Mouse (Mus musculus) adrenal gland, postnatal 36 days (tissue): ENCODE data around the gene Aim2. TPM values are rescaled to one million over a fixed set of nuclear protein-coding genes. Genes with fewer than 3 reads are reported as not detected.
"Not testable (repeated sequence)": the region's sequence is repeated elsewhere in the genome, so short reads cannot be mapped to it uniquely, and the experiment has no call there.

ENCODE experiments used
- DNase-seq, 2 experiments: peaks; one replicate each; pipeline ENCODE4 v3.0.0; 2021; ENCODE audit warnings: mixed read lengths in 1 of 2
- long read RNA-seq, 2 experiments: library from polyadenylated mRNA; stranded (forward); transcript quantifications; one replicate each; pipeline ENCODE4 v2.0.0; 2021; ENCODE audit warnings: borderline sequencing depth in 2 of 2
- total RNA-seq, 2 experiments: library from RNA; stranded (reverse); gene quantifications; 2 replicates each; pipeline ENCODE4 v1.2.3; 2021

Aim2 gene
- 1 to 10 TPM in 1 of 2 experiments, under 1 TPM in 1; 0.53 to 2.1 TPM for total RNA-seq
- long read RNA-seq, experiment 1: 0 reads
- long read RNA-seq, experiment 2: 0 reads

DNA sequence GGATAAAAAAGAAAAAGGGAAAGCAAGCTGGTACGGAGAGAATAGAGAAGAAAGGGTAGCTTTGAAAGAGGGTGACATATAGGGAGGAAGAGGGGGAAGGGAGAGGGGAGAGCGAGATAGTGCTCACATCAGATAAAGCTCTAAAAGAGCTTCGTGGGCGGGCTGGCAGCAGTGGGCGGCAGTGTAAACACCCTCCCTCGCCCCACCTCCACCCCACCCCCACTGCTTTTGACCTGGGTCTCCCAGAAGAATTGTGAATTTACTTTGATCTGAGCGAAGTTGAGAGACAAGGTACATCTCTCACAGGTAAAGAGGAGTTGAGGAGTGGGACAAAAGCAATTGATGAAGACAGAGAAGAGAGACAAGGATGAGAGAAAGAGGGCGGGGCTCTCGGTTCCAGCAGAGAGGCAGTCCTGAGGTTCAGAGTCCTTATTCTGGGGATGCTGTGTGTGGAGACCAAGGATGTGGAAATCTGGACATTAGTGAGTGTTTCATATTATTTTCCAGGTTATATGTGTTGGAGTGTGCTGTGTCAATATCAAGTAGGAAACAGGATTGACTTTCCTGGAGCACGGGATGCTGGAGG is at the start of gene Aim2:
TSS of gene Aim2 (plus strand) at position 508 of the 586 bp plus-strand sequence.
- no peak for DNase-seq

DNA sequence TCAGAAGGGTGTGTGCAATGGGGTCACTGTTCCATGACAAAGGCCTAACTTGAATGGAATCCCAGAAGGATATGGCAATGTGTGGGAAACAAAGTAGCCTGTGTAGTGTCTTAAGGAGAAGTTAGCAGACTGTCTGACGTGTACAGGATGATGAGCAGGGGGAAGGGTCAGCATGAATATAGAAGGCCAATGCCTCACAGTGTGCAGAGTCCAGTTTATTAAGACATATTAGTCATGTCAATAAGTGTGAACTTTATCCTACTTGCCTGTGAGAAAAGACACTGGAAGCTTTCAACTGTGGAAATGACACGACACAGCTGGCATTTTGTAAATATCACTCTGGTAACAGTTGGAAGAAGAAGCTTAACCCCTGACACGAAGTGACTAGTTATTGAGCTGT is 47.9 kb upstream of the Aim2 start:
- not testable (repeated sequence) for DNase-seq

DNA sequence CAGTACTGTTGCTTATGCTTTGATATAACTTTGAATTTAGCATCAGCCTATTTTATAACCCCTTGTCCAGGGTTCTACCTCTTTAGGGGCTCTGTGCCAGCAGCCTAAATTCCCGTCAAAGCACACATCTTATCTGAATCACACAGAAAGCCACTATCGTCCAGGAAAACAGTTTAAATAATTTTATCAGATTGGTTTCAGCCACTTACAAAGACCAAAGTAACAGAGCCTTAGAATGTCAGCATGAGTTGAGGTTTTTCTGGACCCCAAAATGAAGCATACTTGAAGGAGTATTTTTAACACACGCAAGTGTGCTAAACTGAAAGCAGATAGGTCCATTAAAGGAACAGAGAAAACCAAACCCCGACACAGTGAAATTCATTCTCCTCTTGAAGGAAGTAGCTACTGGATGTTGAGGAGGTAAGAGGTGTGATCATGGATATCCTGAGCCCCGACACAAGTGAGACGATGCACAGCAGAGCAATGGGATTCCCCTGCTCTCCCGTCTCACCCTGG is 37.1 kb upstream of the Aim2 start:
- not testable (repeated sequence) for DNase-seq

DNA sequence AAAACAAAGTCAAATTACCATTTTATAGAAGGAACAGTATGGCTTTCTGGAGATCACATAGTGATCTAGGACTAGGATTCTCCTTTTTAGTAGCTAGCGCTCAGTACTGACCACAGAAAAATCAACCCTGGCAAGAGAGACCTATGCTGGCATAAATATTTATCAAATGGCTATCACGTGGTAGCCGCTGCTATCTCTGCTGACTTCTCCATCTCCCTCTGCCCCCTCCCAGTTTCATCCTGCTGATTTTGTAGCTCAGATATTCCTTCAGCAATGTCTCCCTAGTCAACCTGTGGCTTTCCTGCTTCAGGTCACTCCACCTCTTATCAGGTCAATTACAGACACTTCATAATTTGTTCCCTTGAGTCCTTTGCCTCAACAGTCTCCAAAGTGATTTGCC is 35.0 kb upstream of the Aim2 start:
- no peak for DNase-seq

DNA sequence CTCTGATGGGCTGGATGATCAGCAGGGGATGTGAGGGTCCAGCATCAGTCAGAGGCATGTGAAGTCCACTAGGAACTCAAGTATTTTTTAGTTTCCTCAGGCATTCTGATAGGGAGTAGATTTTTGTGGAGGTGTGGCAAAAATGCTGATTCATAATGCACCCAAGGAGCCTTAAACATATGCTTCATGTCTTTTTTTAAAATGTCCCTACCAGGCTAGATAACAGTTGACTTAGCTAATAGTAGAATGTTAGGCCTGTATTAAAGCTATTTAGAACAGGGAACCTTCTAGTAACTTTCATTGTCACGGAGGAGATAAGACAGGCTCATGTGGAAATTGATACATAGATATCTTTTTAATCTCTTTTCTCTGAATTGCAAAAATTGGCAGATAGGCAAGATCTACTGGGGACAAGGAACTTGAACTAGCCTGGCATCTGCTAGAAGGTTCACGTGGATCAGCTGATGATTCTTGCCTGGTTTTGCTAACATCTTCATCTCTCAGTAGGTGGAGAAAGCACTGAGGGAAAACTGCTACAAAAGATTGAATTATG is 32.7 kb upstream of the Aim2 start:
- no peak for DNase-seq

DNA sequence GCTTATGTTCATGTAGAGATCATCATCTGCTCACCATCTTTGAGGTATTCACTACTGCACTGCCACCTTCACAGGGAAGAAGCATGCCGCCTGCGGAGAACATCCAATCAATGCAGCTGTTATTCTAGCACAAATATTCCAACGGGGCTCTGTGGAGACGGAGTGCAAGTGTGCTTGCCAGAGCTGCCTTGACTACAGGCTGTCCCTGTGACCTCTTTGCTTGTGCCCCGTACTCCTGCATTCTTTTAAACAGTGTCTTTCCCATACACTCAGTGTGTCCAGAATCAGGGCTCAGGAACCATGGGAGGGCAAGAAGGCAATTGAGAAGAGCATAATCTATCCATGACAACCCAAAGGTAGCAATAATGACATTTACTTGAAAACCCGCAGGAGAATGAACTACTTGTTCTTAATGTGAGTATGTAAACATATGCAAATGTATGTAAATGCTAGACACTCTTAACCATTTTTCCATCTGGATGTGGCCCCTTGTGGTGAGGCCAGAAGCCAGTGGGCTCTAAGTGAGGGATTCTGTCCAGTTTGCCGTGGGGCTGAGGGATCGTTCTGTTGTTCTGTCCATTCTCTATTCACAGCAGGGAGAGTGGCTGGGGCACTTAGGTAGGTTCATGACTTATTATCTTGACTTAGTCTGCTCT is 29.0 kb upstream of the Aim2 start:
- DNase-seq: no peak

DNA sequence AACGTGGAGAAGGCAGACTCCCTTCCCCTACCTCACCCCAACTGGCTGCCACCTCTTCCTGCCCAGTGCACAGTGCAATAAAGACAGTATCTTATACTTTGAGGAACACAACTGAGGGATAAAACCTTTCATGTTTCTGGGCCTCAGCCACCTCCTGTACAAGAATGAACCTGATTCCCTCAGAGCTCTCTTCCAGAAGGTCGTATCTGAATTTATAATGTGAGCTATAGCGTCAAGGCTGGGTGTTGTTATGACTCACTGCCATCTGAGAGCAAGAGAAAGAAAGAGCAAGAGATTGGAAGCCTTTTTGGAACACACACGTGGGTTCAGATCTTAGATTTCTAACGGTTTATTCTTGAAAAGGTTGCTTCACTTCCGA is 28.4 kb upstream of the Aim2 start:
- no peak for DNase-seq

DNA sequence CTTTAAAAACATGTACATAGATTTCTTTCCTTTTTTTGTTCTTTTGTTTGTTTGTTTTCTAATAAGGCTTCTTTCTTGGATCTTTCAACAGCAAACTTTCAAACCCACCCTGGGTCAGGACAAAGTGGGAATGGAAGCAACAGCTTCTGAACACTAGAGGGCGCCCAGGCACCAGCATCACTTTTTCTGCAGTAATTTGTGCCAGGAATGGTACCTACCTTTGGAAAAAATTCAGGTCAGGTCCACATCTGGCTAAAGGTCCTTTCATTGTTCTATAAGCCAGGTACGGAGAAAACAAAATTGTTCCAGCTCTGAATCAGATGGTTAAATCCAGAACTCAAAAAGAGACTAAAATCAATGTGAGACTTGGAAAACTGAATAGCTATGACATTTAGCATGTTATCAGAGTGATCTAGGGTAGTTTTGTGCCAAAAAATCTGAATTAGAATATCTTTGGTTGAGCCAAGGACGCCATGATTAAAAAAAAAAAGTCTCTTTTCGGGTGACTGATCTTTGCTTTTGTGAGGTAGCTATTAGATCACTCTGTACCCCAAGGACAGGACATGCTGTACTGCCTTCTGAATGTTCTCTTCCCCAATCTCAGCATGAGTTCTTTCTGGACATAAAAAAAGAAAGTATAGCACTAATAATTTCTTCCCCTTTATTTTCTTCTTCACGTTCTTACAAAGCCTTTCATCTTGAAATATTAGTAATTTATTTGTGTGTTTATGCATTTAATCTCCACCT is 26.7 kb upstream of the Aim2 start:
- peak; percentile 40 to 64 for DNase-seq

DNA sequence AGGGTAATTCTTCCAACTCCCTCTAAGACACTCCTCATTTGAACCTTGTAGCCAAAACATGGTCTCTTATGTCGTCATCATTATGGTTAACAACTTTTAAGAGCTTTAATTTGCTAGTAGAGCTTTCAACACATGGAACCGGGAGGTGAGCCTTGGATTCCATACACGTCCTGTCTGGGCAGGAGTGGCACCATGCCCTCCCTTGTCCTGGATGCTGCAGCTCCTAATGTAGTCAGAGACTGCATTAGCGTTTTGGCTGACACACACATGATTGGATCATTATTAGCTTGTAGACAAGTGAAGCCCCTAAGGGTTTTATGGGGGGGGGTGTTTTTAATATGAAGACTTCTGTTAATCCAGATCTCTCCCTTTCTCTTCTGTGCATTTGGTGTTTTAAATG is 25.7 kb upstream of the Aim2 start:
- peak in 1 of 2 experiments; percentile 9 for DNase-seq

DNA sequence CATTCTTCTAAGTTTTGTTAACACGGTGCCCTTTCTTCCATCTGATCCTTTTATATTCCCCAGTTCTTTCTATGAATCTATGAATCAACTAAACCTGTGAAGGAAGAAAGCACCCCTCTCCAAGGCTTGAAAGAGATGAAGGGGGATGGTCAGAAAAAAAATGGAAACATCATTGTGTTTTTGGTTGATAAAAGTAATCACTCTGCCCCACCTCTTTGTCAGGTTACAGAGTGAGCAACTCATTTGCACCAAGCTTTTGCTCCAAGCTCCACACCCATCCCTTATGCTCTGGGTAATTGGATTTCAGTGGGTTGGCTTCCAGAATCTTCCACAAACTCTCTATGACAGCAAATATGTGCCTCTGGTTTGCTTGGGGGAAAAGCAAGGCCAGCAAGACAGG is 25.3 kb upstream of the Aim2 start:
- no peak for DNase-seq

DNA sequence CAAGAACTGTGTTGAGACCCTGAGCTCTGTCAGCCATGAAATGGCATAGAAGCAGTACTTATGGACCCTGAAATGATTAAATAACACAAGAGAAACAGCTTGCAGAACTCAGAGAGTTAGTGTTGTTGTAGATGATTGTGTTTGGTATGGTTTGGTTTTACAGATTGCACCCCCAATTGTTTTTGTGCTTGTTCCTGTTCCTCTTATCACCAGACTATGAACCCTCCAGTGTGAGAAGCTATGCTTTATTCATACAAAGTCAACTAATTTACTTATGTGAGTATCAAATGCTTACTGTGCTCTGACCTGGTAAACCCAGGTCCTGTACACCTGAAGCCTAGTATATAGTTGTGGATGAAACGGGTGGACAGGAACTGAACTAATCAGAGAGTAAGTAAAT is 24.1 kb upstream of the Aim2 start:
- DNase-seq: no peak

DNA sequence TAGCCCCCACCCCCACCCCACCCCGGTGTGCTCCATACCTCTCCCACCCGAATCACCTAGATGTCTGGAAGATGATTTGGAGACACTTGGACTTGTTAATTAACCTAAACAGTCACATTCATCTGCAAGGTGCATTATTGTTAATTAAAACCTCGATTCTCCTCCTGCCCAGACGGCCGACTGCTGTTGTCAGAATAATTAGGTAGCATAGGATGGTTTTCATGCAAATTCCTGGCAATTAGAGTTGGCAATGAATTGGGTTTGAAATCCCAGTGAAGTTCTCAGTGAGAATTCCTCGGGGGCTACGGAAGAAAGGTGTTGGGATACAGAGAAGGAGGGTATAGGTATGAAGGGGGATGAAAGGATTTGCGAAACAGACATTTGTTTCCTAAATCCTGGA is 22.2 kb upstream of the Aim2 start:
- DNase-seq: no peak

DNA sequence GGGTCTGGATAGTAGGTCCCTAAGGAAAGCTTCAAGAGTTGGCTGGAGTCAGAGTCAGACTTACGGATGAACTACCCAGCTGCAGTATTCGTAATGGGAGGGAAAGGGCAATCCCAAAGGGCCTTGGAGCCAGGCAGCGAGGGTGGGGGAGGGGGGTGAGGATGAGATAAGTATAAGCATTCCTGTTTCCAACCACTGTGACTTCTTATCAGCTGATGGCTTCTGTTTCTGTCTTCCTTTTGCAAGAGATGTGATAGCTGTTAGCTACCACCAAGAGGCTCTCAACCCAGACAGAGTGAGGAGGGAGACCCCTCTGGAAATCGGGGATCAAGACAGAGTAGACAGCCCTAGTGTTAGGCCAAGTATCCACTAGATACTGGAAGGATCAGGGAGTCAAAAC is 21.5 kb upstream of the Aim2 start:
- no peak for DNase-seq

DNA sequence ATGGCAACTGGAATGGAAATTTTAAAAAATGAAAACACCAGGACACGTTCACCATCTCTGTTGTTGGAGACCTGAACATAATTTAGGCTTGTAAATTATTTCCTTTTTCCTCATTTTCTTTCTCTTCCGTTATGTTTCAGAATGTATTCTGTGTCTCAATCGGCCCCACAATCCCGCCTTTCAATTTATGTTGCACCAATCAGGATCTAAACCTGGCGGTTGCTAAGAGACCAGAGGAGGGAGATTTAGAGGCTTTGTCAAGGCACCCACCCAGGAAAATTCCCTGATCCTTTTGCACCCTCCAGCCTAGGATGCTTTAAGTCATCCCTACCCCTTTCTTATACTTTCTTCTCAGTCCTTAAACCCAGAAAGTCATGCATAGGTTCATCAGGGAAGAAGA is 20.9 kb upstream of the Aim2 start:
- DNase-seq: no peak

DNA sequence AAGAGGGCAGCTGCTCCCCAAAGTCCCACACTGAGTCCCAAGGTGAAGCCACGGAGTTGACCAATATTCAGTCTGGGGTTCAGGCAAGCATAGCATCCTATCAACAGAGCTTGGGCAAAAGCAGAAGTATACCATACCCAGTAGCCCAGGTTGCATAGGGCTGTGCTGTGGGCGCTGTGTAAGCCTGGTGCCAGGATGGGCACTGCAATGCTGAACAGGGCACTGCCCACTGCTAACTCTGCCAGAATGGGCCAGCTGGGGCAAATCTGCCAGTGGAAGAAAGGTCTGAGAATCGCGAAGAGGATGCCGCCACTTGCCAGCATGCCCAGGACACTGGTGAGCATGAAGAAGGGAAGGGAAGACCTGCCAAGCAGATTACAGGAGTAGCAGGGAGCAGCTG is 18.3 kb upstream of the Aim2 start:
- no peak for DNase-seq

DNA sequence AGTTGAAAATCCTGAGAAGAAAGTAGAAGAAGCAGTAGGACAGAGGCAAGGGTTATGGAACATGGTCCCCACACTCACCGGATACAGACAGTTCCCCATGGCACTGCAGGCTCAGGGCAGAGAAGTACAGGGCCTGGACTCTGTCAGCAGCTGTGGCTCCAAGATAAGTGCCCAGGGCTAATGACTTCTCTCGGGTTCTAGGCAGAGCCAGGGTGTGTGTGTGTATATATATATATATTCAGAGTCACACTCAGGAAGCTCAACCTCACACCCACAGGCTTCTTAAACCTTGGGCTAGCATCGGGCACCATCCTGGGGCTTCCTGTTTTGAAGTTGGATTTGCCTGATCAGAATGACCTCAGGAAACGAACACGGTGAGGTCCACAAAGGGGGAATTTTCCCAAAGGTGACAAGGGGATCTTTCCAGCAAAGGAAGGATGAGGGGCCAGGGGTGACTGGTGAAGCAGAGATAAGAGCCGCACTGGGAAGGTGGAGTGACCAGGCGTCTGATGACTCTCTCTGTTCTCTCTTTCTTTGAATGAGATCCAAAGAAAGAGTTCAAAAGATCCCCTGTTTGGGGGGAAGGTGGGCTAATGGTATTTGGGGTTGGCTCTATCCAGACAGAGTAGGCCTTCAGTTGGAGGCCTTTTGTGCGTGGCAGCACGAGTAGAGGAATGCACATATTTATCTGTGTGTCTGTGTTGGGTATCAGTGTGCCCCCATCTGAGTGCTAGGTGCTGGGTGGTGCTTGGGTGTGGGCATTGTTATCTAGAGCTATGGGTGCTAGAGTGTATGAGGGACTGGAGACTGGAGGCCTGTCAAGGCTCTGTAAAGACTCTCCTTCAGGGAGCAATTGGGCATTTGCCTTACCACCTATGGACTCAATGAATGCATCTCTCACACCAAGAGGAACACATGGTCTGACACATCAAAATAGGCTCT is 17.1 kb upstream of the Aim2 start, which contains the start of gene Ackr1:
TSS of gene Ackr1 (minus strand) at position 439 of the 942 bp plus-strand sequence.
- no peak for DNase-seq

DNA sequence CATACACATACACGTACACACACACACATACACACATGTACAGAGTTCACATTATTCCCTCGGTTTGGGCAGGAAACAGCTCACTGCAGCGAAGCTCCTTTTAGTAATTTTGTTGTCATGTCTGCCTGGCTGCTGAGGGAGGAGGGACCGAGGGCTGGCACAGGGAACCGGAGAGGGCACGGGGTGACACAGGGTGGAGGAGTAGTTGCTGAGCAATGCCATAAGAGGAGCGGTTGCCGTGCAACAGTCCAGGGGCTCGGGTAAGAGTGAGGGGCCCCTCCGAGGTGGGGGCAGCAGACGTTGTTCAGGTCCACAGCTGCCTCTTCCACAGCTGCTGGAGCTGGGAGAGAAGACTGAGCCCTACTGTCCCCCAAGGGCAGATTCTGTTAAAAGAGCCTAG is 14.8 kb upstream of the Aim2 start:
- no peak for DNase-seq

DNA sequence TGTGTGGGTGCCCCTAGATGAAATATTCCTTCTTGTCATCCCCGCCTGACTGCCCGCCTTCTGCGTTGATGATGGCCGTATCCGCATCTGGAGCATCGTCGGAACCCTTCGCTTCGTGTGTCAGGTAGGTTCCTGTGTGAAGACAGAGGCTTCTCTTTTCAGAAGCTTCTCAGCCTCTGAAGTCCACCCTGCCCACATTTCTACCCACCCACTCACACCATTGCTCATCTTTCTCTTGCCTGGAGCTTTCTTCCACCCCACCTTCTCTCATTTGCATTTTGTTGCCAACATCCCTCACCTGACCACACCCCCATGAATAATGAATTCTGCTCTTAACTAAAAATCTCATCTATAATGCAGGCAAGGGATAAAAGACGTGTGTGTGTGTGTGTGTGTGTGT is 13.7 kb upstream of the Aim2 start:
- DNase-seq: no peak

DNA sequence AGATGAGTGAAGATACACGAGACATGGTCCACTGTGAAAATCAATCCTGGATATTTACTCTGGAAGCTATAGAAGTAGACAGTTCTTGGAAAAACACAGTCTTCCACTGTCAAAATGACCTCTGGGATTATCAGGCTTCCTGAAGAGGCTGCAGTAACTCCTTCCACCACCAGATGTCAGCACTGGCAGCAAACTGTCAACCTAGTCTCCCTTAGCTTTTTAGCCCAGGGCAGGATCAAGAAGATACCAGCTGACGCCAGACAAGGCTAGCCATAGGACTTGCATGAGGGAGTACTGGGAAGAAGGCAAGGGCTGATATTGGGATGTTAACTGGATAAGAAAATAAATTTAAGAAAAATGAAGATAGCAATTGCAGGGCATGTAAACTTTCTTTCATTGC is 11.1 kb upstream of the Aim2 start:
- peak; percentile 39 to 59 for DNase-seq

DNA sequence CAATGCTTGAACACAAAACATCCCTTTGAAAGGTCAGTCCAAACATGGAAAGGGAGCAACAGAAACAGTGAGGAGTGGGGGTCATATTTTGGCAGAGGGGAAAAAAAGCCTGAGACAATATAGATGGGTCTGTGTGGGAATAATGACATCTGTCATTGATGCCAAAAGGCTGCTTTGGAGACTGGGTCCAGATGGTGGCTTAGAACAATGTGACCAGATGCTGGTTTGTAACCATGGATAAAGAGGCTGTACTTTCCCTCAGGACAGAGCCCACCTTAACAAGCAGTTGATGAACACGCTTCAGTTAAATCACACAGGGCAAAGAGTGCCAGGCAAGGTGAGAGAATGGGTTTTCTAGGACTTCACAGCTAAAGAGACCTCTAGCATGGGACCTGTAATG is 8.3 kb upstream of the Aim2 start:
- no peak for DNase-seq

DNA sequence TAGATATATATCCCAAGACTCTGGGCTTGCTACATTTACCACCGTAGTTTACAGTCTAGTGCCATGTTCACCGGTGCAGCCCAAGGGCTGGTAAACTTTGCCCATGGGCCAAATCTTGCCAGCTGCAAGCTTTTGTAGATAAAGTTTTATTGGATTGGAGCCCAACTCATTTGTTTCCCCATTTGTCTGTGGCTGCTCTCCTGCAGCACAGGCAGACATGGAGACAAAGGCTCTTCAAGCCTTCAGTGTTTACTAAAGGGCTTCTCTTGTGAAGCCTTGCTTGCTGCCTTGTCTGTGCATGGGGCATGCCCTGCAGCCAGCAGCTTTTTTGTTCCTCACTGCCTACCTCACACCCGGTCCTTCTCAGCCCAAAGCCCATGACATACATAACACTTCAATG is 6.7 kb upstream of the Aim2 start:
- DNase-seq: no peak

DNA sequence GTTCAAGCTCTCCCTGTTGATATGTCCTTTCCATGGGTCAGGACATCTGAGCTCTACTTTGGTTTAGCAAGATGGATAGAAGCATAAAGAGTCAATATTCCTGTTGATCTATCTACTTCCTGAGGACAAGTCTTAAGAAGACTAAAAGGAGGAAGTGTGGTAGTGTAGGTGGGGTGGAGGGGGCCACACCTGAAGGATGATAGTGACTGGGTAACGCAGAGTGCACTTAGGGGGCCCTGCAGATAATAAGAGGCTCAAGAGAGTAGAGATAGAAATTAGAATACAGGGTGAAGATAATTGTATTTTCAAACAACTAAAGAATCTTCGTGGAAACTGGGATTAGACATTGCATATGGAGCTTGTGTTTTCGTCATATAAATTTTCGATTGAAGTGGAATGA is 5.6 kb upstream of the Aim2 start:
- no peak for DNase-seq
